Mouse (Mus musculus) left cerebral cortex, adult 18-20 months (tissue): Measurements from ENCODE around the gene Med12l. TPM values are rescaled to one million over a fixed set of nuclear protein-coding genes. Genes with fewer than 3 reads are reported as not detected.
"Not testable (repeated sequence)": the region's sequence is repeated elsewhere in the genome, so short reads cannot be mapped to it uniquely, and the experiment has no call there.

Source experiments
- DNase-seq, 2 experiments: peaks; one replicate each; pipeline ENCODE4 v3.0.0; 2021 to 2022; ENCODE audit warnings: low spot score in 2 of 2, mixed read lengths in 1 of 2
- total RNA-seq, 2 experiments: library from RNA; stranded (reverse); gene quantifications; 2 replicates each; pipeline ENCODE4 v1.2.3; 2021

Gene Med12l
- total RNA-seq, 2 experiments from 2014 or later, result 49.0 to 51.5 TPM

- DNase-seq, result no peak
Observed at GRCm38 (mm10) chr3:59135911-59136653, 130.5 kb downstream of the Med12l start.

GRCm38 (mm10) chr3:59138946-59139468 lies 133.4 kb downstream of the Med12l start:
- no peak for DNase-seq

- no peak for DNase-seq
Observed at GRCm38 (mm10) chr3:59139651-59140051, 134.0 kb downstream of the Med12l start.

- no peak for DNase-seq
Observed at GRCm38 (mm10) chr3:59140115-59140514, 134.5 kb downstream of the Med12l start.

- not testable (repeated sequence) for DNase-seq
Observed at GRCm38 (mm10) chr3:59140941-59141340, 135.3 kb downstream of the Med12l start.

- no peak for DNase-seq
Observed at GRCm38 (mm10) chr3:59141507-59142305, 136.1 kb downstream of the Med12l start.

- DNase-seq, result no peak
Observed at GRCm38 (mm10) chr3:59145194-59145593, 139.6 kb downstream of the Med12l start.

GRCm38 (mm10) chr3:59149646-59150045 lies 144.0 kb downstream of the Med12l start:
- DNase-seq, result no peak

- no peak for DNase-seq
Observed at GRCm38 (mm10) chr3:59150624-59151023, 145.0 kb downstream of the Med12l start.

GRCm38 (mm10) chr3:59153424-59153823 lies 147.8 kb downstream of the Med12l start, which contains the start of gene P2ry14:
Gene P2ry14, minus strand, starts transcription at chr3:59153618.
- no peak for DNase-seq

GRCm38 (mm10) chr3:59154888-59155287 lies 149.3 kb downstream of the Med12l start:
- DNase-seq, result no peak

- DNase-seq, result no peak
Observed at GRCm38 (mm10) chr3:59155404-59155803, 149.8 kb downstream of the Med12l start.

- DNase-seq, result no peak
Observed at GRCm38 (mm10) chr3:59157048-59157447, 151.4 kb downstream of the Med12l start.

- DNase-seq, result no peak
Observed at GRCm38 (mm10) chr3:59160465-59160864, 154.8 kb downstream of the Med12l start.

GRCm38 (mm10) chr3:59167417-59168054 lies 161.9 kb downstream of the Med12l start:
- no peak for DNase-seq

GRCm38 (mm10) chr3:59168476-59168875 lies 162.9 kb downstream of the Med12l start:
- DNase-seq, result no peak

GRCm38 (mm10) chr3:59169215-59169614 lies 163.6 kb downstream of the Med12l start:
- no peak for DNase-seq

GRCm38 (mm10) chr3:59169921-59170627 lies 164.4 kb downstream of the Med12l start:
- DNase-seq, result no peak

- no peak for DNase-seq
Observed at GRCm38 (mm10) chr3:59174426-59175154, 169.0 kb downstream of the Med12l start.

- DNase-seq, result peak; percentile 36 to 37
Observed at GRCm38 (mm10) chr3:59175234-59175633, 169.6 kb downstream of the Med12l start.
